Mouse (Mus musculus) CH12.LX (cell line): ENCODE measurements around the gene Dnaaf3. TPM values are rescaled to one million over a fixed set of nuclear protein-coding genes. Genes with fewer than 3 reads are reported as not detected.

ENCODE experiments used
- DNase-seq: peaks from one replicate; pipeline ENCODE4 v3.0.0-alpha.2; 2013; ENCODE audit errors: extremely low read depth
- H3K27ac ChIP-seq: 2 replicates; pipeline ENCODE4 v1.5.1; 2012; ENCODE audit warnings: low read depth, mild to moderate bottlenecking, control low read depth, moderate library complexity; ENCODE audit not compliant: insufficient read depth
- H3K27me3 ChIP-seq: replicated peaks from 2 replicates; pipeline ENCODE3; 2012; ENCODE audit warnings: inconsistent platforms
- H3K36me3 ChIP-seq, 2 experiments: replicated peaks in 1 of 2; 2 replicates each; pipeline versions ENCODE3 to v1.6.1; 2012; ENCODE audit warnings: inconsistent platforms in 1 of 2, low read length in 1 of 2, mild to moderate bottlenecking in 1 of 2, mixed read lengths in 1 of 2, moderate library complexity in 1 of 2; ENCODE audit not compliant: control insufficient read depth in 1 of 2, insufficient read depth in 1 of 2
- H3K4me1 ChIP-seq, 2 experiments: 2 replicates each; pipeline ENCODE4 v1.6.1; 2012; ENCODE audit warnings: inconsistent platforms in 1 of 2, moderate library complexity in 1 of 2; ENCODE audit not compliant: insufficient read depth in 2 of 2, control insufficient read depth in 1 of 2
- H3K4me2 ChIP-seq: 2 replicates; pipeline ENCODE4 v1.6.1; 2012; ENCODE audit warnings: low read depth, mild to moderate bottlenecking, control low read depth; ENCODE audit not compliant: poor library complexity, insufficient read depth, severe bottlenecking
- H3K4me3 ChIP-seq, 3 experiments: fragments of 150-350 bp in 1 of 3; sonication (generic) in 1 of 3; replicated peaks in 1 of 3; 2 replicates each; pipeline versions ENCODE3 to v1.5.1; 2011 to 2012; ENCODE audit warnings: low read depth in 2 of 3, low read length in 2 of 3, mild to moderate bottlenecking in 2 of 3, moderate library complexity in 2 of 3, control low read depth in 1 of 3, improper control_type of control experiment in 1 of 3, inconsistent platforms in 1 of 3, mixed read lengths in 1 of 3; ENCODE audit not compliant: poor library complexity in 1 of 3
- H3K79me2 ChIP-seq: replicated peaks from 2 replicates; pipeline ENCODE4 v1.6.1; 2012; ENCODE audit warnings: mild to moderate bottlenecking, moderate library complexity; ENCODE audit not compliant: control insufficient read depth, poor library complexity, insufficient read depth, severe bottlenecking; ENCODE audit errors: extremely low read depth
- H3K9ac ChIP-seq: 2 replicates; pipeline ENCODE4 v1.6.1; 2012; ENCODE audit warnings: low read depth, mild to moderate bottlenecking, control low read depth, moderate library complexity; ENCODE audit not compliant: insufficient read depth
- H3K9me3 ChIP-seq: replicated peaks from 2 replicates; pipeline ENCODE3; 2012; ENCODE audit warnings: low read length, inconsistent platforms, mixed read lengths
- BHLHE40 ChIP-seq: IDR thresholded peaks from 2 replicates; pipeline ENCODE4 v1.6.1; 2011; ENCODE audit warnings: mild to moderate bottlenecking, low read depth, low read length, improper control_type of control experiment
- E2F4 ChIP-seq: IDR thresholded peaks from 2 replicates; pipeline ENCODE4 v1.6.1; 2011; ENCODE audit warnings: low read depth, low read length, improper control_type of control experiment; ENCODE audit not compliant: insufficient replicate concordance
- ELF1 ChIP-seq: IDR thresholded peaks from 2 replicates; pipeline ENCODE4 v1.6.1; 2014; ENCODE audit warnings: low read depth, mild to moderate bottlenecking, inconsistent platforms, low read length, improper control_type of control experiment
- ETS1 ChIP-seq: conservative IDR thresholded peaks from 2 replicates; pipeline ENCODE4 v1.6.1; 2012; ENCODE audit warnings: low read depth, mild to moderate bottlenecking, inconsistent platforms, low read length, improper control_type of control experiment, moderate library complexity
- GABPA ChIP-seq: IDR thresholded peaks from 2 replicates; pipeline ENCODE4 v1.6.1; 2012; ENCODE audit warnings: low read depth, low read length, improper control_type of control experiment, inconsistent platforms; ENCODE audit not compliant: insufficient replicate concordance
- KAT2A ChIP-seq: IDR thresholded peaks from 2 replicates; pipeline ENCODE4 v1.6.1; 2012; ENCODE audit warnings: low read length, improper control_type of control experiment, inconsistent platforms; ENCODE audit not compliant: insufficient replicate concordance
- NELFE ChIP-seq: IDR thresholded peaks from 2 replicates; pipeline ENCODE4 v1.6.1; 2011; ENCODE audit warnings: low read depth, low read length, improper control_type of control experiment
- PAX5 ChIP-seq: IDR thresholded peaks from 2 replicates; pipeline ENCODE4 v1.6.1; 2012; ENCODE audit warnings: low read length, inconsistent platforms, mixed read lengths
- RAD21 ChIP-seq: IDR thresholded peaks from 2 replicates; pipeline ENCODE4 v1.6.1; 2011; ENCODE audit warnings: low read depth, mild to moderate bottlenecking, low read length, improper control_type of control experiment, moderate library complexity
- RCOR1 ChIP-seq: conservative IDR thresholded peaks from 2 replicates; pipeline ENCODE4 v1.6.1; 2012; ENCODE audit warnings: low read depth, mild to moderate bottlenecking, inconsistent platforms, low read length, improper control_type of control experiment
- TBP ChIP-seq: conservative IDR thresholded peaks from 2 replicates; pipeline ENCODE4 v1.6.1; 2011; ENCODE audit warnings: low read depth, low read length, improper control_type of control experiment
- ZKSCAN1 ChIP-seq: IDR thresholded peaks from 2 replicates; pipeline ENCODE4 v1.6.1; 2012; ENCODE audit warnings: low read depth, inconsistent platforms, low read length, improper control_type of control experiment, borderline replicate concordance
- ZMIZ1 ChIP-seq: IDR thresholded peaks from 2 replicates; pipeline ENCODE4 v1.6.1; 2012; ENCODE audit warnings: low read depth, mild to moderate bottlenecking, inconsistent platforms, low read length, improper control_type of control experiment
- ZNF384 ChIP-seq: IDR thresholded peaks from 2 replicates; pipeline ENCODE4 v1.6.1; 2012; ENCODE audit warnings: low read depth, low read length, improper control_type of control experiment, inconsistent platforms
- dilution Hi-C: fragments of 300-500 bp; cut with MboI; formaldehyde crosslinking; loops from 2 replicates; pipeline ENCODE4 v1.14.3; 2020; ENCODE audit warnings: low sequenced_read_pairs; ENCODE audit not compliant: extremely low pct_unique_long_range_greater_than_20kb, extremely low pct_ligation_motif_present
- in situ Hi-C: fragments of 300-500 bp; cut with MboI; formaldehyde crosslinking; loops from 3 replicates; pipeline ENCODE4 v1.14.3; 2019; ENCODE audit warnings: low sequenced_read_pairs, low pct_ligation_motif_present, low pct_unique_long_range_greater_than_20kb, mixed read lengths
- polyA plus RNA-seq: library from polyadenylated mRNA; unstranded; fragments of >175 nt; gene quantifications from 2 replicates; pipeline ENCODE4 v1.2.1, GENCODE M21; 2012; ENCODE audit warnings: low read depth; ENCODE audit not compliant: insufficient read length
- total RNA-seq, 2 experiments: library from RNA; depleted of rRNA; stranded (reverse); fragments of 300-350 nt in 1 of 2; fragments of >200 nt in 1 of 2; gene quantifications; 2 replicates each; pipeline ENCODE4 v1.2.3; 2012 to 2014

Dnaaf3 gene
- total and polyA plus RNA-seq, 3 experiments: 0.16 to 0.83 (median 0.59) TPM

- no peak for TF ChIP-seq ZNF384
- TF ChIP-seq KAT2A: no peak
- TF ChIP-seq ZMIZ1: no peak
- TF ChIP-seq BHLHE40: no peak
- TF ChIP-seq NELFE: no peak
- no peak for TF ChIP-seq ELF1
- TF ChIP-seq RAD21: no peak
- TF ChIP-seq RCOR1: no peak
- no peak for TF ChIP-seq GABPA
- no peak for TF ChIP-seq PAX5
- TF ChIP-seq ETS1: no peak
- no peak for TF ChIP-seq TBP
- no peak for TF ChIP-seq ZKSCAN1
- DNase-seq: no peak
- peaks cover 8 to 26% of the 10 kb centered on the region in 2 experiments; a peak in 3 of 4 replicates for H3K4me1 ChIP-seq
- H3K79me2 ChIP-seq: no peaks in the 10 kb centered on the region
- in situ Hi-C loops: loop anchor here (10.0 kb wide), 1 partner anchor 392 kb away; no protein-coding TSS in a partner anchor
- dilution Hi-C loops: no loop called here
- H3K4me3 ChIP-seq: no peak within 1 kb of the TSS
- H3K36me3 ChIP-seq: no peaks in the 10 kb centered on the region
- H3K4me2 ChIP-seq: no peak within 1 kb of the TSS
- no peak within 1 kb of the TSS for H3K27ac ChIP-seq
- no peaks in the 10 kb centered on the region for H3K27me3 ChIP-seq
- no peaks in the 10 kb centered on the region for H3K9me3 ChIP-seq
- no peak within 1 kb of the TSS for H3K9ac ChIP-seq
Measured at GRCm38 (mm10) chr7:4516332-4517050, 15.8 kb downstream of the Dnaaf3 start, which contains the start of gene Tnnt1. TSS of gene Tnnt1 (minus strand) at chr7:4516382.

GRCm38 (mm10) chr7:4515853-4516252, 16.4 kb downstream of the Dnaaf3 start:
- Histone ChIP-seq H3K79me2 (no peaks in the 10 kb centered on the region), H3K27me3 (no peaks in the 10 kb centered on the region), H3K4me3 (no peak overlapping the region), H3K9me3 (no peaks in the 10 kb centered on the region), H3K4me1 (peaks cover 8 to 26% of the 10 kb centered on the region in 2 experiments; a peak in 3 of 4 replicates), H3K4me2 (no peak overlapping the region), H3K27ac (no peak overlapping the region), H3K9ac (no peak overlapping the region), H3K36me3 (no peaks in the 10 kb centered on the region)
- dilution Hi-C loops (no loop called here), in situ Hi-C loops (loop anchor here (10.0 kb wide), 1 partner anchor 391 kb away; no protein-coding TSS in a partner anchor)
- no peak for TF ChIP-seq E2F4
- no peak for DNase-seq
